Mouse (Mus musculus): ENCODE results near the gene P2rx2. TPM values are rescaled to one million over a fixed set of nuclear protein-coding genes. Genes with fewer than 3 reads are reported as not detected.

P2rx2 gene
- total and polyA plus RNA-seq, 3 experiments: 0.12 TPM; not detected in 2

DNA sequence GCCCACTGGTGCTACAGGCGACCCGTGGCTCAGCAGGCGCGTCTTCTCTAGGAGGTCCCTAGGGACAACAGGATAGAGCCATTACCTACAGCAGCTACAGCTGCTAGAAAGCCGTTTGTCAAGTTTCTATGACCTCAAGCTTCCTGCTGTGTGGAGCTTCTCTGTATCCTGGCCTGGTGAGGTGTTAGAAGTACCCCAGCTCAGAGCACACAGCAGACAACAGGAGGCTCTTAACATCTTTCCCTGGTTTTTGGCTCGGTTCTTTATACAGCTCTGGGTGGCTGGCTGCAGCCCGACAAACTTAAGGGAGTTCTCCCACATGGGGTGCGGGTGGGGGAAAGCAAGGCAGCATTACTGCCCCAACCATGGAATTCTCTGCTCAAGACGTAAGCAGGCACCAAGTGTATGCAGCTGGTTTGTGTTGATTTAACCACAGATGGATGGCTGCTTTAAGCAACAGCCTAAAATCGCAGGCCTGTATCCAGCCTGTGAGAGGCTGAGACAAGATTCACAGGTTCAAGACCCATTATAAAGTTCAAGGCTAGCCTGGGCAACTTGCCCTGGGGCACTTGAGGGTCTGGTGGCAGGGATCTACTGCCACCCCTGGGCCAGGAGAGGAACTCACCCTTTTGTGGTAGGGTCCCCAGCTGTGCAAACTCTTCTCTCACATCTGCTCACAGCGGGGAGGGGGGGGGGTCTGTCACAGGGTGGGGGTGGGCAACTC is 21.0 kb upstream of the P2rx2 start:
- H3K4me3 ChIP-seq: peak overlapping the region; percentile 52
- intact Hi-C loops (cut with DNase I): no loop called here
- 62% methylated on average over 11 of the region's 11 CpGs for WGBS

GRCm38 (mm10) chr5:110363179-110363821 is 20.3 kb upstream of the P2rx2 start:
- Histone ChIP-seq H3K9ac (ENCODE audit: low read depth, low read length) (peak overlapping the region; percentile 75), H3K4me3 (peak overlapping the region; percentile 52), H3K27ac (peak overlapping the region; percentile 41; the same call in 1 of the 2 replicates), H3K36me3 (ENCODE audit: control insufficient read depth, insufficient read depth, low read length) (no peaks in the 10 kb centered on the region), H3K4me1 (ENCODE audit: control insufficient read depth, insufficient read depth, low read length) (no peaks in the 10 kb centered on the region), H3K27me3 (ENCODE audit: control insufficient read depth, insufficient read depth, low read length) (no peaks in the 10 kb centered on the region), H3K79me2 (replicated peaks; ENCODE audit: control insufficient read depth, insufficient read depth, low read length) (no peaks in the 10 kb centered on the region)
- no peak for TF ChIP-seq POLR2A (IDR thresholded peaks at IDR 0.05; ENCODE audit: insufficient read depth, low read depth, low read length)
- no peak for TF ChIP-seq EP300 (IDR thresholded peaks at IDR 0.05; ENCODE audit: insufficient read depth, low read depth, low read length)
- peak; percentile 82 for TF ChIP-seq CTCF (IDR thresholded peaks at IDR 0.05)
- intact Hi-C loops (cut with DNase I): no loop called here
- 8% methylated on average over 66 of the region's 72 CpGs for WGBS
- peak; percentile 81 to 82 for DNase-seq

More for the DNA sequence above, 21.0 kb upstream of the P2rx2 start:
- H3K79me2 ChIP-seq (replicated peaks; ENCODE audit: control insufficient read depth, insufficient read depth, low read length): no peaks in the 10 kb centered on the region
- no peaks in the 10 kb centered on the region for H3K4me1 ChIP-seq (ENCODE audit: control insufficient read depth, insufficient read depth, low read length)
- DNase-seq: no peak
- no peak overlapping the region for H3K27ac ChIP-seq
- H3K9ac ChIP-seq (ENCODE audit: low read depth, low read length): peak overlapping the region; percentile 75
- TF ChIP-seq EP300 (IDR thresholded peaks at IDR 0.05; ENCODE audit: insufficient read depth, low read depth, low read length) (no peak), POLR2A (IDR thresholded peaks at IDR 0.05; ENCODE audit: insufficient read depth, low read depth, low read length) (no peak), CTCF (IDR thresholded peaks at IDR 0.05) (peak; percentile 24; the same call in 1 of the 2 replicates)
- no peaks in the 10 kb centered on the region for H3K27me3 ChIP-seq (ENCODE audit: control insufficient read depth, insufficient read depth, low read length)
- no peaks in the 10 kb centered on the region for H3K36me3 ChIP-seq (ENCODE audit: control insufficient read depth, insufficient read depth, low read length)

- no peaks in the 10 kb centered on the region for H3K36me3 ChIP-seq (ENCODE audit: control insufficient read depth, insufficient read depth, low read length)
- 8% methylated on average over 24 of the region's 28 CpGs for WGBS
- intact Hi-C loops (cut with DNase I): no loop called here
- peak overlapping the region; percentile 52 for H3K4me3 ChIP-seq
- H3K4me1 ChIP-seq (ENCODE audit: control insufficient read depth, insufficient read depth, low read length): no peaks in the 10 kb centered on the region
- no peak for TF ChIP-seq EP300 (IDR thresholded peaks at IDR 0.05; ENCODE audit: insufficient read depth, low read depth, low read length)
- TF ChIP-seq POLR2A (IDR thresholded peaks at IDR 0.05; ENCODE audit: insufficient read depth, low read depth, low read length): no peak
- no peak for TF ChIP-seq CTCF (IDR thresholded peaks at IDR 0.05)
- H3K9ac ChIP-seq (ENCODE audit: low read depth, low read length): peak overlapping the region; percentile 75
- no peaks in the 10 kb centered on the region for H3K27me3 ChIP-seq (ENCODE audit: control insufficient read depth, insufficient read depth, low read length)
- no peaks in the 10 kb centered on the region for H3K79me2 ChIP-seq (replicated peaks; ENCODE audit: control insufficient read depth, insufficient read depth, low read length)
- H3K27ac ChIP-seq: no peak overlapping the region; the same call in 1 of the 2 replicates
- DNase-seq: no peak
These were observed 19.8 kb upstream of the P2rx2 start for GRCm38 (mm10) chr5:110362813-110363178.

DNA sequence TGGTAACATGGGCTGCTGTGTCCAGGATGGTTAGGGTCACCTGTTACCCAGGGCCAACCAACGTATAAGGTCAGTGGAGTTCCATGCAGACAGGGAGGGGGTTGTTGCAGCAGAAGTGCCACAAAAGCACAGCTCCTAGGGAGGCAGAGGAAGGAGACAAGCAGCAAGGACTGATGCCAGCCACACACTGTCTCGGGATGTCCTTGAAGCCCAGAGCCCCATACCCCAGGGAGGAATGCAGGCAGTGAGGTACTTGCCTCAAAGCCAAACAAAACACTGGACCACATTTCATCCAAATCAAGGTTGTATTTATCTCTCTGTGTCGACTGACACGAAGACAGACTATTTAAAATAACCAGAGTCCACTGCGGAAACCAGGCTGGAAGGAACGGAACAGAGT is 18.5 kb upstream of the P2rx2 start:
- H3K27ac ChIP-seq: no peak overlapping the region
- no peak overlapping the region for H3K4me3 ChIP-seq
- intact Hi-C loops (cut with DNase I): no loop called here
- H3K9ac ChIP-seq (ENCODE audit: low read depth, low read length): no peak overlapping the region
- 69% methylated on average over 6 of the region's 6 CpGs for WGBS
- TF ChIP-seq EP300 (IDR thresholded peaks at IDR 0.05; ENCODE audit: insufficient read depth, low read depth, low read length) (no peak), CTCF (IDR thresholded peaks at IDR 0.05) (no peak), POLR2A (IDR thresholded peaks at IDR 0.05; ENCODE audit: insufficient read depth, low read depth, low read length) (no peak)
- H3K27me3 ChIP-seq (ENCODE audit: control insufficient read depth, insufficient read depth, low read length): no peaks in the 10 kb centered on the region
- H3K4me1 ChIP-seq (ENCODE audit: control insufficient read depth, insufficient read depth, low read length): no peaks in the 10 kb centered on the region
- no peaks in the 10 kb centered on the region for H3K36me3 ChIP-seq (ENCODE audit: control insufficient read depth, insufficient read depth, low read length)
- no peaks in the 10 kb centered on the region for H3K79me2 ChIP-seq (replicated peaks; ENCODE audit: control insufficient read depth, insufficient read depth, low read length)
- DNase-seq: no peak

- peak; percentile 63 to 83 for DNase-seq
- no peak for TF ChIP-seq POLR2A (IDR thresholded peaks at IDR 0.05; ENCODE audit: insufficient read depth, low read depth, low read length)
- TF ChIP-seq EP300 (IDR thresholded peaks at IDR 0.05; ENCODE audit: insufficient read depth, low read depth, low read length): peak; percentile 82; the same call in 1 of the 2 replicates
- peak; percentile 80 for TF ChIP-seq CTCF (IDR thresholded peaks at IDR 0.05)
- Histone ChIP-seq H3K79me2 (replicated peaks; ENCODE audit: control insufficient read depth, insufficient read depth, low read length) (no peaks in the 10 kb centered on the region), H3K4me3 (no peak overlapping the region), H3K27ac (no peak overlapping the region), H3K9ac (ENCODE audit: low read depth, low read length) (no peak overlapping the region), H3K36me3 (ENCODE audit: control insufficient read depth, insufficient read depth, low read length) (no peaks in the 10 kb centered on the region), H3K27me3 (ENCODE audit: control insufficient read depth, insufficient read depth, low read length) (no peaks in the 10 kb centered on the region), H3K4me1 (ENCODE audit: control insufficient read depth, insufficient read depth, low read length) (no peaks in the 10 kb centered on the region)
- intact Hi-C loops (cut with DNase I): loop anchor here (1.0 to 5.0 kb wide), 3 partner anchors 72 to 279 kb away; no protein-coding TSS in a partner anchor
- WGBS: 41% methylated on average over 9 of the region's 9 CpGs
These were observed 14.6 kb upstream of the P2rx2 start for GRCm38 (mm10) chr5:110357531-110358179.

Data from heart, adult 2 months (tissue).